Mouse (Mus musculus) layer of hippocampus, adult 9-11 months (tissue): ENCODE data around the gene Heca.
"Not testable (repeated sequence)": the region's sequence is repeated elsewhere in the genome, so short reads cannot be mapped to it uniquely, and the experiment has no call there.

Experiments
- DNase-seq: peaks from one replicate; pipeline ENCODE4 v3.0.0; 2022

The Heca gene

DNA sequence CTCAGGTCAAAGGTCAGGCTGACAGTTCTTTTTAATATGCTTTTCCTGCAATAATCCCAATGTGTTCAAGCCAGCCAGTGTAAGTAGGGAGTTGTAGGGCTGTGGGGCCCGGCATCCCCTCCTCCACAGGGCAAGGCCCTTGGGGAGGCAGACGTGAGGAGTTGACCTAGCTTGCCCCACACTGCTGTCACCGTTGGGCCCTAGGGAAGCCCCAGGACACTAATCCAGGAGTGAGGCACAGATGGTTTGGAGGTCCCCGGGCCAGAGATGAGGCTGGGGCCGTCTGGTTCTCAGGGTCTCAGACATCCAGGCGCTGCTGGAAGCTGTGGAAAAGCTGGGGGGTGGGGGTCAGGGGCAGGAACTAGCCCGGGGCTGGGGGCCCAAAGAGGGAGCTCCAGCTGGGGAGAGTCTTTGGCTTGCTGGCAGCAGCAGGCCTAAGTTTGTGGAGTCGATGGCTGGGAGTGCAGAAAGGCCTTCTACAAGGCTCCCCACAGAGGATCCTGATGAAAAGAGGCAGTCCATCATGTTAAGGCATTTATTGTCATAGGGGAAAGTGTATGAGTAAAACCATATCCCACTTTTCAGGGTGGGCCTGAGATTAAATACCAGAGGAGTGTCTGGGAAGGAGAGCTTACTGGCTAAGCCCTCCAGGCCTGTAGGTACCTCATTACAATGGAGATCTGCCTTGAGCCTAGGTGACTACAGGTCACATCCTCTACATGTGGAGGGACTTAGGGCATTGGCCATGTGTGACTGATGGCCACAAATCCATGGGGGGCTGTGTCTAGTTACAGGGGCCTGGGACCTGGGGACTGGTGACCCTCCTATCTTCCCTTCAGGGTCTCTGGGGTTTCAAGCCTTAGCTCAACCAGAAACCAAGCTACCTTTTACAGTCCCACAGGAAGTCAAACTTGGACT is 69.6 kb downstream of the Heca start:
- DNase-seq, result no peak

DNA sequence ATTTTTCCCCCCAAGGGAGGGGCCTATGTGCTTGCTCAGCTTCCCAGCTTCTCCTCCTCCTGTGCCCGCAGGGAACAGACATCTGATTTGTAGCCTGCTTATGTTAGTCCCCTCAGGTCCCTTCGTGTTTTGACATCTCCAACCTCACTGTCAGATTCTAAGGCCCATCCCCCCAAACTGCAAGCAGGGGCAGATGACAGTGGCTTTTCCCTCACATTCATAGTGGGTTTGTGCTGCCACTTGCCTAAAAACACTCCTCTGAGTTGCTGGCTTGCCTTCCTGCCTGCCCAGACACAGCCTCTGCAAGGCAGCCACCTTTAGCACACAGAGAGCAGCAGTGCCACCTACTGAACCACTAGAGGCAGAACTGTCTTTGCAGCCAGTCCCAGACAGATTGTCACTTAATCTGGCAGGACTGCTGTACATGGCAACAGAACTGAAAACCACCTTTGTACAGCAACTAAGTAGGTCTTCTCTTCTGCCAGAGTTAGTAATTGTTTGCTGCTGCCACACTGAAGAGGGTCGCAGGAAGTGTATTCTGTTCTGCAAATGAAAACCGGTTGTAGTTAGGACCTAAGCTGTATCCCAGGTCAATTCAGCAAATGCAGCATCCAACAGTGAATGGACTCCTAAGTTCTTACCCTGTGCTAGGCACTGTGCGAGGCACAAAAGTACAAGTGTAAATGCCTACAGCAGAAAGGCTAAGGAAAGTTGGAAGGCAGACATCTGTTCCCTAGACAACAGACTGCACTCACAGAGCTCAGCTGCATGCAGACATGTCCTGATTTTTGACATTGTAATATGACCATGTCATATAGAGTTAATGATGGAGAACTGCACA is 77.8 kb downstream of the Heca start:
- DNase-seq, result peak; percentile 75

- DNase-seq, result peak; percentile 33
These were observed 87.0 kb downstream of the Heca start for GRCm38 (mm10) chr10:17860701-17861480.

DNA sequence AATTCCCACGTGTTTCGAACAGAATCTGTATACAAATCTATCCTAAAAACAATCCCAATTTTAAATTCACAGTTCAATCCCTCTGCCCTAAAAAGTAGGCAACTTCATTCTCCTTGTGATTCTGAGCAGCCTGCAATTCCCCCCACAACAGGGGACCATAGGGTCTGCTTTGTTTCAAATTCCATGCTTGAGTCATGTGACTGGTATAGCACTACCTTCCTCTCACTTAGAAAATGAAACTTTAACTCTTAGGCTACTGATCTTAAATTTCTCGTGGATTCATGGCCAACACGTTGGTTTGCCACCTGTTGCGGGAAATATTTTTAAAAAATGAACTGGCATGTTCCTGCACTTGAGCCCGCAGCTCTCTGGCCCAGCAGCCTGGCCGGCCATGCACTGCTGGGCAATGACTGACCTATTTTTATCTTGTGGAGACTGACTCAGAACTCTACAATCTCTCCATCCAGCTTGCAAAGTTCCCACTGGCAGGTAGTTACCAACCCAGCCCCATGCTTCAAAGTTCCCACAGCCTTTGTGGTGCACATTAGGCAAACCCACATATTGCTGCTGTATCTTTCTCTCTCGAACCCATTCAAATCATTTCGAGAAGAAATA is 90.1 kb downstream of the Heca start:
- DNase-seq, result no peak

- DNase-seq, result no peak
These were observed 102.9 kb downstream of the Heca start for GRCm38 (mm10) chr10:17844781-17845537.

DNA sequence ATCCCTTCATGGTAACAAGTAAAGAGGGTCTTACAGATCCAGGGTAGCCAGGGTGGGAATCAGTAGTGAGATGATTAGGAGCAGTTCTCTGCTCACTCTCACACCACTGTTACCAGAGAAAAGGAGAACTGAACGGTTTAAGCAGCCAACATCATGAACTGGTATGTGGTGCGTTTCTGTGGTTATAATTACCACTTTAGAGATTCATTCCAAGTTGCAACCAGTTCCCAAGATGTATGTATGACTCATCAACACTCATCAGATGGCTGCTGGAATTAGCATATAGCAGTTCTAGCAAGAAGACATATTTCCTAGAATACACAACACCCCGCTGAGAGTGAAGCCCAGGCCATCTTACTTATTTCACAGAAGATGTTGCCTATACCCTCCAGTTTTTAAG is 105.8 kb downstream of the Heca start:
- peak; percentile 32 for DNase-seq

GRCm38 (mm10) chr10:17836275-17836674 is 111.6 kb downstream of the Heca start:
- DNase-seq, result no peak

DNA sequence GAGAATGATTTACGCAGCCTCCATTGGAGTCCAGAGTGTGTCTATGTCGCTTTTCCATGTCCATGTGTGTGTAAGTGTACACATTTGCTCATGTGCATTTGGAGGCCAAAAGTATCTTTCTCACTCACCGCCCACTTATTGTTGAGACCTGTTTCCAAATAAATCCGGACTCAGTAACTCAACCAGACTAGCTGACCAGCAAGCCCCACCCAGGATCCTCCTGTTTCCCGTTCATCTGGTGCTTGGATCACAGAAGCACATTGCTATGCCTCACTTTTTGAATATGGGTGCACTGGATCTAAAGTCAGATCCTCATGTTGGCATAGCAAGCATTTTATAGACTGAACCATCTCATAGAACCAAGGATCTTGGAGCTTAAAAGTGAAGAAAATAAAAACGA is 112.8 kb downstream of the Heca start:
- DNase-seq, result no peak

DNA sequence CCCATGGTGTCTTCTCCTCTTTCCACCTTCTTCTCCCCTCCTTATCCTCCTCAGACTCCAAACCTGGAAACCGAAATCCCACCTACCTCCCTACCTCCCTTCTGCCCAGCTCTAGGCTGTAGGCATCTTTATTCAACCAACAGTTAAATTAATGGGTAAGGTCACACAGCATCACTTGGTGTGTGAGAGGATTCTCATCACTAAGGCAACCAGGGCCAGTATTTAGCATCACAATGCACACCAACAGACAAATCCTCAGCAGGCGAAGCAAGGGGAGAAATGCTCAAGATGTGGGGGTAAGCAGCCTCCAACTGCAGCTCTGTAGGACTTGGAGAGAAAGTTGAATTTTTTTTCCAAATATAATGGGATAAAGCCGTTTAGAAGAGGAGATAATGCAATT is 116.8 kb downstream of the Heca start:
- DNase-seq, result no peak

DNA sequence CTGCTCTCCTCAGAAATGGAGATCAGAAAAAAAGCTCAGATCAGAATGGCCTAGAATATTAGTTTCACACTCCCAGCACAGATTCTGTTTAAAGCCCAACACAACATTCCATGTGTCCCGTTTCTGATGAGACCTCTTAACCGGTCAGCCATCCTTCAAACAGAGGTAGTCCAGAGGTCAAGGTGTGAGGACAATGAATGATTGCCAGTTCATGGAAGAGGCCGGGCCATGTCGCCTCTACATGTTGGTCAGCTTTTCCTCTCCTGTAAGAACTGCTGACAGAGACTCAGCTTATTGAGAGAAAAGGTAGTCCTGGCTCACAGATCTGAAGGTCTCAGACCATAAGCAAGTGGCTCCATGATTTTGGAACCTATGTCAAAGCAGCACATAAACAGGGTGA is 118.7 kb downstream of the Heca start:
- DNase-seq, result no peak

DNA sequence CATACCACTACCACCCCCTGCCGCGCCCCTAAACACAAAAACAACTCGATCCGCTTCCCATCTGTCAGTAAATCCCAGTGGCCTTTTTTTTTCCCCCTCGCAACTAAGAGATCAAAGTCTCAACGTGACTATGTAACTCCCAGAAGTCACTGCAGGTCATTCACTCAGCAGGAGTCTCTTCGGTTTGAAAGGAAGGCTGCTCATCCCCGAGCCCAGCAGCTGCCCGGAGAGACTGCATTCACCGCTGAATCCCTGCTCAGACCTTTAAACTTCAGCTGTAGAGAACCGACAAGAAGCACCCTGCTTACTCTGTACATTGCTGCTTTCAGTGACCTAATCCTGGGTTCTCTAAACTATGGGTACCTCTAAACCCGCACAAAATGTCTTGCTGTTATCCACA is 120.5 kb downstream of the Heca start:
- DNase-seq, result no peak

GRCm38 (mm10) chr10:17820422-17820821 is 127.4 kb downstream of the Heca start:
- not testable (repeated sequence) for DNase-seq
